Mouse (Mus musculus) Patski (cell line): ENCODE measurements at regions not wholly inside any gene's neighbourhood (a gene's known extent, or its start where the extent isn't known, plus 50 kb on each side); places are given as distances from the start of the nearest gene placed in this dataset.
"Not testable (repeated sequence)": the region's sequence is repeated elsewhere in the genome, so short reads cannot be mapped to it uniquely, and the experiment has no call there.

Source experiments
- ATAC-seq: fragments of 100-300 bp; one replicate; pipeline ENCODE4 v1.8.0; 2021
- CTCF ChIA-PET: fragments of 350-600 bp; sonication (Branson Sonifier 250); formaldehyde crosslinking; loops from one replicate; lab custom pipeline; 2022; ENCODE audit warnings: inconsistent platforms; lab: Charles Lee
- POLR2A ChIA-PET: fragments of 350-600 bp; sonication (Branson Sonifier 250); formaldehyde crosslinking; loops from one replicate; lab custom pipeline; 2022; ENCODE audit warnings: antibody characterized with exemption, inconsistent platforms; lab: Charles Lee
- DNase-seq: peaks from one replicate; pipeline ENCODE4 v3.0.0-alpha.2; 2011; ENCODE audit warnings: low read depth, low spot score
- H3K27me3 ChIP-seq: fragments of 371-371 bp; one replicate; pipeline ENCODE4 v1.5.1; 2021
- CTCF ChIP-seq: fragments of 100-300 bp; IDR thresholded peaks from one replicate; pipeline ENCODE4 v1.5.1; 2021
- in situ Hi-C: fragments of 300-500 bp; cut with MboI; formaldehyde crosslinking; loops from 3 replicates; pipeline ENCODE4 v1.11.1; 2018; ENCODE audit warnings: low pct_unique_long_range_greater_than_20kb, mixed read lengths

- in situ Hi-C loops: no loop called here
- CTCF ChIA-PET: no interaction called here
- no peak for DNase-seq
- peaks cover 6% of the 10 kb centered on the region for H3K27me3 ChIP-seq
- no peak for ATAC-seq
- POLR2A ChIA-PET: no interaction called here
- no peak for TF ChIP-seq CTCF
Observed at GRCm38 (mm10) chr16:19064397-19064796, 187.6 kb downstream of the Hira start.

- no peak for TF ChIP-seq CTCF
- ATAC-seq (no peak), DNase-seq (no peak)
- CTCF ChIA-PET: no interaction called here
- peaks cover 3% of the 10 kb centered on the region for H3K27me3 ChIP-seq
- POLR2A ChIA-PET: no interaction called here
- in situ Hi-C loops: no loop called here
Observed at GRCm38 (mm10) chr16:19065543-19066141, 188.8 kb downstream of the Hira start.

- CTCF ChIA-PET: no interaction called here
- ATAC-seq (no peak), DNase-seq (no peak)
- POLR2A ChIA-PET: no interaction called here
- H3K27me3 ChIP-seq: peaks cover 3% of the 10 kb centered on the region
- TF ChIP-seq CTCF: no peak
- in situ Hi-C loops: no loop called here
Observed at GRCm38 (mm10) chr16:19066700-19067310, 190.0 kb downstream of the Hira start.

GRCm38 (mm10) chr16:19083503-19083902, 206.7 kb downstream of the Hira start:
- POLR2A ChIA-PET, H3K27me3 ChIP-seq, DNase-seq, CTCF ChIA-PET, ATAC-seq, in situ Hi-C loops: not testable (repeated sequence)

- ATAC-seq: no peak
- TF ChIP-seq CTCF: no peak
Observed at GRCm38 (mm10) chr16:19087914-19088313, 211.1 kb downstream of the Hira start.

More at GRCm38 (mm10) chr16:19087914-19088313, 211.1 kb downstream of the Hira start:
- POLR2A ChIA-PET: no interaction called here
- in situ Hi-C loops: loop anchor here (5.0 kb wide), 1 partner anchor 174 kb away; no protein-coding TSS in a partner anchor
- CTCF ChIA-PET: no interaction called here
- H3K27me3 ChIP-seq: no peaks in the 10 kb centered on the region
- no peak for DNase-seq
